Mouse (Mus musculus) gastrocnemius, adult 18-20 months (tissue): ENCODE data around the gene Ccl2. TPM values are rescaled to one million over a fixed set of nuclear protein-coding genes. Genes with fewer than 3 reads are reported as not detected.

ENCODE experiments used
- DNase-seq: peaks from one replicate; pipeline ENCODE4 v3.0.0; 2021; ENCODE audit warnings: low spot score
- long read RNA-seq, 2 experiments: library from polyadenylated mRNA; stranded (forward); transcript quantifications; one replicate each; pipeline ENCODE4 v2.0.0; 2021
- total RNA-seq, 2 experiments: library from RNA; stranded (reverse); gene quantifications; 2 replicates each; pipeline ENCODE4 v1.2.3; 2021

Ccl2 gene
- total RNA-seq: 1 to 10 TPM in 1 of 2 experiments, under 1 TPM in 1; 0.48 to 1.5 TPM
- long read RNA-seq, experiment 1, partial matches to known transcripts: 0 of 2 reads
- long read RNA-seq, experiment 1, other reads (novel, unspliced or antisense): 0 of 2 reads
- long read RNA-seq, experiment 2: 0 reads

GRCm38 (mm10) chr11:82035356-82035755, at the start of gene Ccl2:
Gene Ccl2 (plus strand): TSS chr11:82035571.
- peak; percentile 84 for DNase-seq

GRCm38 (mm10) chr11:81996172-81996841, 39.1 kb upstream of the Ccl2 start:
- peak; percentile 69 for DNase-seq

- DNase-seq: no peak
These were observed 38.3 kb upstream of the Ccl2 start for GRCm38 (mm10) chr11:81997085-81997484.

DNA sequence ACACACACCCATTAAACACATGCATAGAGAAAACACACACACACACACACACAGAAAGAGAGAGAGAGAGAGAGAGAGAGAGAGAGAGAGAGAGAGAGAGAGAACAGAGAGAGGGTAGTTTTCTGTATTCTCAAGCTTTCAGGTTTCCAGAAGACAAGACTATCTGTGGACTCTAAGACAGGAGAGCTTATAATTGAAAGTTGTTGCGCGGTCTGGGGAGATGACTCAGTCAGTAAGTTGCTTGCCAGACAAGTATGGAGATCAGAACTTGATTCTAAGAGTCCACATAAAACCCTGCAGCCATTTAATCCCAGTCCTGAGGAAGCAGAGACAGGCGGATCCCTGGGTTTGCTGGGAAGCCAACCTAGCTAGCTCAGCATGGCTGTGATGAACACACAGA, 36.7 kb upstream of the Ccl2 start:
- DNase-seq: no peak

DNA sequence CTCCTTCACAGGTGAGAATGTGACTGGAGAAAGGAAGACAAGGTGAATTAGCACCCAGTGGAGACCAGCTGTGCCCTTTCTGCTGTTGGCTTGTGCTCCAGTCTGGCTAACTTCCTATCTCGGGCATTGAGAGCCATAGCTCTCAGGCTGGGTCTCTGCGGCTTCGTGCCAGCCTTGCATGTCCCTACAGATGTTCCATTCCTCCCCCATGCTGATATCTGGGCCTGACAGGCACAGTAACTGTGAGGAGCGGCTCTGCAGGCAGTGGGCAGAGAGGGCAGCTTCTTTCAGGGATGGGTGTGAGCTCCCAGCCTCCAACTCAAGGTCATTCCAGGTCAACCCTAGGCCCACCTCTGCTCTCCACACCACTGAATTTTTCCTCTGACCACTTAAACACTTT, 35.9 kb upstream of the Ccl2 start:
- no peak for DNase-seq

GRCm38 (mm10) chr11:82000581-82000980, 34.8 kb upstream of the Ccl2 start:
- no peak for DNase-seq

GRCm38 (mm10) chr11:82004810-82005209, 30.6 kb upstream of the Ccl2 start:
- no peak for DNase-seq

DNA sequence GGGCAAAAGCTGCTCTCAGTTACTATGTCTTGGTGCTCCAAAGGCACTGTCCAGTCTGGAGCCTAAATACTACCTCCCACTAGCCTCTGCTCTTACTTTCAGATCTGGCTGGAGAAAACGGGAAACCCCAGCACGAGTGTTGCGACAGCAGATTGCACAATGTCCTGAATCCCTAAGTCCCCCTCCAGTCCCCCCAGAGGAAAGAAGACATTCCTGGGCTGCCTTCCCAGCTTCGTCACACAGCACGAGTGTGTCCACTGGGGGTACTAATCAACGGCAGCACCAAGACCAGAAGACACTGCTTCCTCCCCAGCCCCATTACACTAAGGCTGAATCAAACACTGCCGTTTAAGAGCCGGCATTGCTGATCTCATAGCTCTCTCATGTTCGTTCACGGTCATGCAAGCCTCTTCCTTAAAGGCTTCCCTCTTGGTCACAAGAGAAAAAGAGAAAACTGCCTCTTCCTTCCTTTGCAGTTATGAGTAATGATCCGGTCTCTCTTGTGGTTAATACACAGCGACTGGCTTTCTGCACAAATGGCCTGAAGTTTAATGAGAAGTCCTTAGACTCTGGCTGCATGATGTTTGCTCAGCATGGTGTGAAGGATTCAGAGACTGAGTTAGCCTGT, 28.5 kb upstream of the Ccl2 start:
- peak; percentile 88 for DNase-seq

DNA sequence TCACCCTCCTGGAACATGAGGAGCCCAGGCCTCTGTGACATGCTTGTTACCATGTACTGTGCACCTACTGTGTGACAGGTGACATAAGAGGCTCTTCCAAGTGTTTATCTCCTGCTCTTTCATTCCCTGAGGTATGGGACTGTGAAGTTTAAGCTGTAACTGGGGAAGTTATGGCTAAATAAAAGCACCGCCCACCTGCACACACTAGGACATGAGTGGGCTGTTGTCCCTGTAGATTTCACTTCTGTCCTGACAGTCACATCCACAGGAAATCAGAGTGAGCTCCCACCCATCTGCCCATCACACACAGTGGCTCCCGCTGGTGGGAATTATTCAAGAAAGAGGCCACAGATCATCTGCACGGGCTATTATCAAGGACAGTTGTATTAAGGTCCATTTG, 25.3 kb upstream of the Ccl2 start:
- no peak for DNase-seq

DNA sequence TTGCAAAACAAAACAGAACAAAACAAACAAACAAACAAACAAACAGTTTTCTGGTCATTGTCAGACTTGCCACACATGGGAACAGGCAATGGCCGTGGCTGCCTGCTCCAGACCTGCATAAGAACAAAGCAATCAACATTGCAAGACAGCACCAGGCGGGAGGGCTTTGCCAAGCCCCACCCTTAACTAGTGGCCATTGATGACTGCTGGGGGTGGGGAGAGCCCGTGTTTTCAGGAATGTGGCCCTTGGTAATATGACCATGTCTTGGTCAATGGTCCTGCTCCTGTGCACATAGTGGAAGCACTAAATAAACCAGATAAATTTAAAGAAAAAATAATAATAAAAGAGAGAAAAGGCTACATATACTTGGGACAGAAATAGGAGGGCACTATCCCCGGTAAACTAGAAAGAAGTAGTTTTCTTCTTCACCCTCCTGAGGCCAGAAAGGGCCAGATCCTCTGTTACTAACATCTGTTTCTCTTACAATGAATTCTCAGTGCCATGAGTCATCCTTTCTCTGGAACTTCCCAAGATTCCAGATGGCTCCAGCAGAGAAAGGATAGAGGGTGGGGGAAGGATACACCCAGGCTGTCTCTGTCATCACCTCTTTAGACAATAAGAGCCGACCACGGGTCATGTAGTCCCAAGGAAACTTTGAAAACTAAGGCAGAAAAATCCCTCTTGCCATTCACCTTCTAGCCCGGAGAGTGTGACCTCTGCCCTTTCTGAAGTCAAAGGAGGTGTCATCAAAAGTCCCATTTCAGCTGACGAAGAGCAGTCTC, 23.8 kb upstream of the Ccl2 start:
- DNase-seq: peak; percentile 61

- no peak for DNase-seq
These were observed 21.6 kb upstream of the Ccl2 start for GRCm38 (mm10) chr11:82013756-82014155.

- DNase-seq: no peak
These were observed 20.3 kb upstream of the Ccl2 start for GRCm38 (mm10) chr11:82015066-82015465.

- DNase-seq: peak; percentile 45
These were observed 19.1 kb upstream of the Ccl2 start for GRCm38 (mm10) chr11:82016181-82016780.

DNA sequence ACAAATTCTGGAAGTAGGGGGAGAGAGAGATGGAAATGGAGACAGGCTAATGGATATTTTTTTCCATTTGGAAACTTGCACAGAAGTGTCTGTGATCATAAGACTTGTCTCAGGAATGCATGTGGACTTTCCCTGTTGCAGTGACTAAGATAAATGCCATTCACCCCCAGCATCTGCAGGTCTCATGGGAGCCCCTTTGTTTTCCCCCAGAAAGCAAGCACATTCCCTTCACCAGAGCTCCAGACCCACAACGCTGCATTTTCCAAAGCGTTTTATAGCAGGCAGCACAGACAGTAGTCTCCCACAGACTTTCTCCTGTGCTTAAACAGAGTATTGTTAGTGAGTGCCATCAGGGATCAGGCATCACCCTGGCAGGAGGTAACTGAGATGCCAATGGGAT, 16.0 kb upstream of the Ccl2 start:
- no peak for DNase-seq

GRCm38 (mm10) chr11:82019793-82020192, 15.6 kb upstream of the Ccl2 start:
- no peak for DNase-seq

DNA sequence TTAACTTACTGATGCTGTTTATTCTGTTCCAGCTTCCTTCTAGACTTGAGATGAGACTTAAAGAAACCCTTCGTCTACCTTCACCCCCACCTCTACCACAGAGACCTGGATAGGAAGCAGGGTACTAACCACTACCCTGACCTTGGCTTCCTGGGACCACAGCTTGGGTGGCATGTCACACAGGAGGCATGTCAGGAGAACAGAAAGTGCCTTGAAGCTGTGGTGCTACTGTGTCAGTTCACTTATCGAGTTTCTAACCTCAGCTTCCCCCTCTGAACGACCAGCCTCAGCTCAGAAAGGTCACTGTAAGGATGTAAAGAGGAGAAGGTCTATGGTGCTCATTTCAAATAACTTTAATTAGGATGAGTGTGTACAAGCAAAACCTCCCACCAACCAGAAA, 14.0 kb upstream of the Ccl2 start:
- DNase-seq: no peak

DNA sequence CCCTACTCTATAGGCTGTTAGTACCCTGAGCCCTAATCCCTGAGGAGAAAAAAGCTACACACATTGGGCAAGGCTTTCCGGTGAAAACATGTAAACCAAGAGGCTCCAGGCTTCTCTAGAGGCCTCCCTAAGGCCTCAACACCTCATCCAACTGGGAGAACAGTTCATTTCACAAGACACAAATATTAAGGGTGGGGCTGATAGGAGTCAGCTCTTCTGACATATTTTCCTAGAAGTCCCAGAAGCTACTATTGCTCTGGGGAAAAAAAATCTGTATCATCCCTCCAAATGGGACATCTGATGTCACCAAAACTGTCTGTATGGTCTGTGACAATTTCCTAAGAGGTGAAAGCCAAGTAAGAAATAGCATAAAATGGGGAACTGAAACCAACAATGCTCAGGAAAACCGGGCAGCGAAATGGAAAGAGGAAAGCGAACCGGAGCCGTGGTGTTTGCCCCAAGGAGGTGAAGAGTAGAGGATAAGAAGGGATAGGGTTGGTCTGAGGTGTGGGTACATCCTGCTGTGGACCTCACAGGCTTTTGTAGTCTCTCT, 12.8 kb upstream of the Ccl2 start:
- DNase-seq: no peak

DNA sequence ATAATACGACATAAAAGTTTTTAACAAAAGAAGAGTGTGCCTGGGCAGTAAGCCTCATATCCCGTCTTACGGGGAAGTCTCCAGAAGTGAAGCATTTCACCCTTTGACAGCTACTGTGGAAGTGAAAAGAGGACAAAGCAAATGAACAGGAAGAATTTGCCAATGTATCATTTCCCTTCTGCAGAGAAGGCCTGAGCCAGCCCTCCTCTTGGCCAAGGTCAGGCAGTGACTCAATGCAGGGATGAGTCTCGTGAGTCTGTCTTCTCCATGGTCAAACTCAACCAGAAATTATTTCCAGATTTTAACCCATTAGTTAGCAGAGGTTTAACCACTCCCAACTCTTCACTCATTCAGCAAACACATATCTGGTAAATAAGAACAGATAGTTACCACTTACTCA, 11.6 kb upstream of the Ccl2 start:
- no peak for DNase-seq

DNA sequence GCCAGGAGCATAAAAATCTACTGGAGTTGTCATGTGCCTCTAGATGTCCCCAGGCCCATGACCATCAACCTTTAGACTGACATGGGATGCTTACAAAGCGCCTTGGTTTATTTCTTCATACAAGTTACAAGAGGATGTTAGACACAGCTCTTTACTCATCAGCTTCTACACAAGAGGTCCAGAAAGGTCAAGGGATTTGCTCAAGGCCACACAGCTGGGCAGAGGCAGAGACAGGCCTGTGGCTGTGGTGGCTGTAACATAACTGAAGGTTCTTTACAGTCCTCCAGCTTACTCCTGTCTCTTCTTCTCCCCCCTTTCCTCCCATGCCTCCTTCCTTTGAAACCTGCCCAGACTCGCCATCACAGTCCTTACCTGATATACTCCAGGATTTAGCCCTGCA, 5.2 kb upstream of the Ccl2 start:
- DNase-seq: no peak

DNA sequence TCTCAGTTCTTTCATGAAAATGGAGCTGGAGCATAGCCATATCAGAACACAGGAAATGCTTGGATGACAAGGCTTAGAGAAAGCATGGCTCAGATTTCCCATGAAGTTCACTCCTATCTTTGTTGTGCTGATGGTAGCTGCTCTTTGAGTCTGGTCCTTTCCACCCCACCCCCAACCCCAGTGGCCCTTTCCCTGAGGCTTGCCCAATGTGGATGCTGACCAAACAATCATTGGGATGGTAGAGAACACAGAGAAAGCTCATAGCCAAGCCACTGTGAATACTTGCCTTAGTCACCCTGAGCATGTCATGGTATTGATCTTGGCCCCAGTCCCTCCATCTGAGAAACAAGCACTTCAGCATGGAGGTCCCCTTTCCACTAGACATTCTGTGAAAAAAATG, 3.2 kb upstream of the Ccl2 start:
- no peak for DNase-seq

DNA sequence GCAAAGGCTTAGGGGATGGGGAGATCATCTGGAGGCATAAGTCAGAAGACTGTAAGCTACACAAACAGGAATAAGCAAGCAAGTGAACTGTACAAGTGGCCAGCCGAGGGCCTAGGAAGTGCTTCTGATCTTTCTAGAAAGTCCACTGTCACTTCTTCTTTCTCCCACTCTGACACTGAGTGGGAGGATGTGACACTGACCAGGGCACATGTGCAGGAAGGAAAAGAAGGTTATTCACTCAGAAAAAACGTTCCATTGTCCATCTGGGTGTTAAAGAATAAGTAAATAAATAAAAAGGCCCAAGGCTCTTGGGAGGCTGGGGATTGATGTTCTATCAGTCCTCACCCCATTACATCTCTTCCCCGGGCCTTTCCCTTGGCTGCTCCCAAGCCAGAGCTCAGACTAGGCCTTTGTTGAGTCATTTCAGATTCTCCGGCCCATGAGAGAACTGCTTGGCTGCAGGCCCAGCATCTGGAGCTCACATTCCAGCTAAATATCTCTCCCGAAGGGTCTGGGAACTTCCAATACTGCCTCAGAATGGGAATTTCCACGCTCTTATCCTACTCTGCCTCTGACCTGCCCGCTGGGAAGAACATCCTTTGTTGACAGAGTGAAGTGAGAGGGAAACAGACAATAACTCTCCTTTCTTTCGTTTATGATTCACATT, 2.6 kb upstream of the Ccl2 start:
- DNase-seq: peak; percentile 87
